Mouse (Mus musculus) hindbrain, postnatal 0 days (tissue): Measurements from ENCODE around the gene Pagr1a. TPM values are rescaled to one million over a fixed set of nuclear protein-coding genes. Genes with fewer than 3 reads are reported as not detected.

ENCODE experiments used
- ATAC-seq: fragments of 200-750 bp; cut with Nextera tagmentation; 2 replicates; pipeline ENCODE4 v1.8.0; 2017; ENCODE audit warnings: mild to moderate bottlenecking, moderate TSS enrichment, moderate library complexity
- DNase-seq: peaks from one replicate; pipeline ENCODE4 v3.0.0-alpha.2; 2015; ENCODE audit warnings: low spot score
- H3K27ac ChIP-seq: fragments of 300-500 bp; sonication (generic); 2 replicates; pipeline ENCODE4 v1.5.1; 2014; ENCODE audit warnings: mild to moderate bottlenecking
- H3K27me3 ChIP-seq: fragments of 300-500 bp; sonication (generic); 2 replicates; pipeline ENCODE4 v1.6.1; 2014; ENCODE audit warnings: low read length, mixed read lengths; ENCODE audit not compliant: insufficient read depth
- H3K36me3 ChIP-seq: fragments of 300-500 bp; sonication (generic); 2 replicates; pipeline ENCODE4 v1.6.1; 2014; ENCODE audit warnings: low read length, mixed read lengths; ENCODE audit not compliant: insufficient read depth
- H3K4me1 ChIP-seq: fragments of 300-500 bp; sonication (generic); 2 replicates; pipeline ENCODE4 v1.6.1; 2014; ENCODE audit warnings: antibody characterized with exemption, low read length, mixed read lengths; ENCODE audit not compliant: insufficient read depth
- H3K4me2 ChIP-seq: fragments of 300-500 bp; sonication (generic); 2 replicates; pipeline ENCODE4 v1.6.1; 2014; ENCODE audit warnings: low read depth, mild to moderate bottlenecking, low read length, moderate library complexity, mixed read lengths
- H3K4me3 ChIP-seq: fragments of 300-500 bp; sonication (generic); 2 replicates; pipeline ENCODE4 v1.5.1; 2014; ENCODE audit warnings: low read length
- H3K9ac ChIP-seq: fragments of 300-500 bp; sonication (generic); replicated peaks from 2 replicates; pipeline ENCODE4 v1.6.1; 2014; ENCODE audit warnings: mild to moderate bottlenecking, low read length, moderate library complexity, mixed read lengths
- H3K9me3 ChIP-seq: fragments of 300-500 bp; sonication (generic); 2 replicates; pipeline ENCODE4 v1.6.1; 2016; ENCODE audit warnings: low read length, mixed read lengths
- CTCF ChIP-seq: IDR thresholded peaks from 2 replicates; pipeline ENCODE4 v1.5.1; 2016; ENCODE audit warnings: antibody characterized with exemption, control low read depth, low read depth
- WGBS: fragments of 180-500 bp; shearing (Covaris S2); extraction: QIAGEN DNeasy Blood & Tissue Kit; methylation state at CpG from one replicate; pipeline ENCODE4 v1.1.7; 2014; 5-methylcytosine and 5-hydroxymethylcytosine counted together
- polyA plus RNA-seq: library from polyadenylated mRNA; unstranded; fragments of >200 nt; fragmentation: Nextera tagmentation; extraction: Ambion mirVana; gene quantifications from 2 replicates; pipeline ENCODE4 v1.2.1, GENCODE M21; 2015
- total RNA-seq: library from RNA; depleted of rRNA; stranded (reverse); fragments of >200 nt; gene quantifications from 2 replicates; pipeline ENCODE4 v1.2.3, GENCODE M21; 2014

The Pagr1a gene
- total and polyA plus RNA-seq, 2 experiments from 2014 or later: 11.1 to 31.2 TPM

DNA sequence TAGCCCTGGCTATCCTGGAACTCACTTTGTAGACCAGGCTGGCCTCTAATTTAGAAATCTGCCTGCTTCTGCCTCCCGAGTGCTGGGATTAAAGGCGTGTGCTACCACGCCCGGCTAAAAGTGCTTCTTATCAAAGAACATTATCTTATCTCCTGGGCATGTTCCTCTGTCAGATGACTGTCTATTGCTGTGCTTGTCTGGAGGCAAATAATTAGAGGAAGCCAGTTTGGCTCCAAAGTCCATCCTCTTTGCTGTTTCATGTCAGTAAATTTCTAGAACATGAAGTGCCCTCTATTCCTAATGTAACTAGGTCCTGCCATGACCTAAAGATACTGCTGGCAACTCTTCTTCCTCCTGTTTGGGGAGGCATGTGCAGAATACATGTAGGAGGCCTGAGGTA, 35.1 kb downstream of the Pagr1a start:
- ATAC-seq (no peak), DNase-seq (no peak)
- Histone ChIP-seq H3K4me1 (peaks cover 5% of the 10 kb centered on the region; the same call in 1 of the 2 replicates), H3K36me3 (peaks cover 28% of the 10 kb centered on the region), H3K9ac (no peak overlapping the region), H3K9me3 (no peaks in the 10 kb centered on the region), H3K27ac (no peak overlapping the region), H3K4me2 (no peak overlapping the region), H3K4me3 (no peak overlapping the region), H3K27me3 (no peaks in the 10 kb centered on the region)
- 93% methylated on average over 4 of the region's 4 CpGs for WGBS
- no peak for TF ChIP-seq CTCF

DNA sequence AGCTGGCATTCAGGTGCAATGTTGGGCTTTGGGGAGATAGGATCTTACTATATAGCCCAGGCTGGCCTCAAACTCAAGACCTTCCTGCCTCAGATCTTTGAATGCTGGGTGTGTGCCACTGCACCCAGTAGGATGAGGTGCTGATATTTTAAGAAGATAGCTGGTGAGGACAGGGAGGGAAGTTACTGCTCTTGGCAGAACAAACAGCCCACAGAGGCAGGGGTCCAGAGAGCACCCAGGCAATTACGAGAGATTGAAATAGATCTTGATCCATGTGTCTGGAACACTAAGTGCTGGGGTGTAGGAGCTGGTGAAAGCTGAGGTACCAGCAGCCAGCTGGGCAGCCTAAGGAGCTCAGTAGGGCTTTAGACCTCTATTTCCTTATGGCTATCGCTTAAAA, 35.6 kb downstream of the Pagr1a start:
- no peak for DNase-seq
- Histone ChIP-seq H3K4me3 (no peak overlapping the region), H3K27me3 (no peaks in the 10 kb centered on the region), H3K9me3 (no peaks in the 10 kb centered on the region), H3K9ac (no peak overlapping the region), H3K27ac (no peak overlapping the region), H3K36me3 (peaks cover 28% of the 10 kb centered on the region), H3K4me1 (peaks cover 7% of the 10 kb centered on the region; the same call in 1 of the 2 replicates), H3K4me2 (no peak overlapping the region)
- ATAC-seq: no peak
- TF ChIP-seq CTCF: no peak
- WGBS: 93% methylated on average over 2 of the region's 2 CpGs

DNA sequence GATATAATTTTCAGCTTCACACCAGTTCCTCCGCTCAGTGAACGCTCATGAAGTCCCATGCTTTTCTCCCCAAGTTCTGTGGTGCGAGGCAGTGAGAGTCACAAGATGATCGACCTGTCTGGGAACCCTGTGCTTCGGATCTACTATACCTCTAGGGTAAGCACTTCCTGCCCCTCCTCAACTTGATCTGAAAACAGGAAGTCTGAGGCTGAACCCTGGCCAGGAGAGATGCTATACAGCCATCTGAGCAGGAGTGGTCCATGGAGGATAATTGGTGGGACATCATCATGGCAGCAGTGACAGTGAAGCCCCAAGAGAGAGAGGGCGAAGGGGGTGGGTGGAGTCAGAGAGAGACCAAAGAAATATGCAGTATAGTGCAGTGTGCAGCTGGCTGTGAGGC, 38.3 kb downstream of the Pagr1a start:
- no peaks in the 10 kb centered on the region for H3K27me3 ChIP-seq
- TF ChIP-seq CTCF: no peak
- DNase-seq (no peak), ATAC-seq (no peak)
- no peak overlapping the region for H3K27ac ChIP-seq
- no peak overlapping the region for H3K4me2 ChIP-seq
- 92% methylated on average over 6 of the region's 6 CpGs for WGBS
- no peak overlapping the region for H3K9ac ChIP-seq
- no peak overlapping the region for H3K4me3 ChIP-seq
- H3K9me3 ChIP-seq: no peaks in the 10 kb centered on the region
- peaks cover 28% of the 10 kb centered on the region for H3K36me3 ChIP-seq
- peaks cover 7% of the 10 kb centered on the region; the same call in 1 of the 2 replicates for H3K4me1 ChIP-seq

DNA sequence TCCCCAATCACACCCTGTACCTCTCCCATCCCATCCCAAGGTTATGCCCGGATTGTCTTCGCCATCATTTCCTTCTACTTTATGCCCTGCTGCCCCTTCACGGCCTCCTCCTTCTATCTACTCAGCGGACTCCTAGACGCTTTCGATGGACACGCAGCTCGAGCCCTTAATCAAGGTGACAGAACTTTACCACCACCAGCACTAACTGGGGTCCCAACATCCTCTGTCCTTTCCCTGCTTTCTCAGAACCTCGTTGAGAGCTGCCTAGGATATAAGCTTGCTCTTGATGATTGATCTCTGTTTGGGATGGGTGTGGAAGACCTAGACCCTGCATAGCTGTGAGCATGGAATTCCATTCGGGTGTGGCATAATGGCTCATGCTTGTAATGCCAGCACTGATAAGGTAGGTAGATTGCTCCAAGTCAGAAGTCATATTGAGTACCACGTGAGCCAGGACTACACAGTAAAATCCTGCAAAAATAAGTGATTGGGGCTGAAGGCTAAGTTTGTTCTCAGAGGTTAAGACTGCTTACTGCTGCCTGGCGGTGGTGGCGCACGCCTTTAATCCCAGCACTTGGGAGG, 40.2 kb downstream of the Pagr1a start:
- Histone ChIP-seq H3K9me3 (no peaks in the 10 kb centered on the region), H3K4me2 (peak overlapping the region; percentile 88), H3K36me3 (peaks cover 34% of the 10 kb centered on the region), H3K4me3 (peak overlapping the region; percentile 79), H3K9ac (peak overlapping the region; percentile 86), H3K27me3 (no peaks in the 10 kb centered on the region), H3K27ac (peak overlapping the region; percentile 98), H3K4me1 (peaks cover 7% of the 10 kb centered on the region; the same call in 1 of the 2 replicates)
- DNase-seq: no peak
- no peak for ATAC-seq
- 28% methylated on average over 14 of the region's 14 CpGs for WGBS
- no peak for TF ChIP-seq CTCF

DNA sequence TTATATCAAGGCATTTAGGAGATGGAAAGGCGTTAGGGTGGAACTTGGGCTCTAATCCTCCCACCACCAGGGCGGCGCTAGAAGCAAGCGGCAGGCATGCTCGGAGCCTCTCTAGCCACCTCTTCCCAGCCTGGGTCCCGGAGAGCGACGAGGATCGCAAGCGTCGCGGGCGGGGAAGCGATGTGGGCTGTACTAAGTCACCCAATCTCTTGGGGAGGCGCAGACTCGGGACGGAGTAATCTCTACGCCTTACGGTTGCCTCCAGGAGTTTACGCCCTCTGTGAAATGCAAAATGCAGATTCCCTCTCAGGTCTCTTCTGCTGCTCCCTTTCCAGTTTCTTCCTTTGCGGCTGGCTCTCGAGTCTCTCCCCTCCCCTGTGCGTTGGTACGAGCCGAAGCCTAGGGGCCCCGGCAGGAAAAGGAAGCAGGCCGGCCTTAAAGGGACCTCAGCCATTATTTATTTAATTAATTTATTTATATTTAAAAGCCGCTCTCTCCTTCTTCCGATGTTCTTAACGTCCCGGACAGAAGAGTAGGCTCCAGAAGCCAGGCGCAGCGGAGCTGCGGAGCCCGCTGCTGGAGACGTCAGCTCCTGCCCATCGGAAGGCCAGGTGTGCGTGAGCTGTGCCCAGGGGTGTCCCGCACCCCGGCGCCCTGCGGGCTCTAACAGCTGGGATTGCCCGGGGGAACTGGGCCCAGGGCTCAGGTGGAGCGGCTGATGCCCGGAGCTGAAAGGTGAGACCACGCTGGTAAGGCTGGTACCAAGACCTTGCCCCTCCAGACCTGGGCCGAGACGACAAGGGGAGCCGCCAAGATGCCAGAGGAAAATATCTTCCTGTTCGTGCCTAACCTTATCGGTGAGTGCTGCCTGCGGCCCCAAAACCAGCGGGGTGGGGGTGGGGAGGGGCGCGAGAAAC, 40.9 kb downstream of the Pagr1a start, which contains the start of gene Cdiptos:
Cdiptos (minus strand) TSS at position 149 of the 917 bp plus-strand sequence.
- peak; percentile 95 for ATAC-seq
- peak within 1 kb of the TSS; percentile 86 for H3K9ac ChIP-seq
- peaks cover 35% of the 10 kb centered on the region for H3K36me3 ChIP-seq
- peak within 1 kb of the TSS; percentile 79 for H3K4me3 ChIP-seq
- peak; percentile 98 for DNase-seq
- H3K27me3 ChIP-seq: no peaks in the 10 kb centered on the region
- H3K9me3 ChIP-seq: no peaks in the 10 kb centered on the region
- peak; percentile 99 for TF ChIP-seq CTCF
- H3K27ac ChIP-seq: peak within 1 kb of the TSS; percentile 98
- H3K4me1 ChIP-seq: peaks cover 7% of the 10 kb centered on the region; the same call in 1 of the 2 replicates
- peak within 1 kb of the TSS; percentile 88 for H3K4me2 ChIP-seq
- 0% methylated on average over 55 of the region's 55 CpGs for WGBS

DNA sequence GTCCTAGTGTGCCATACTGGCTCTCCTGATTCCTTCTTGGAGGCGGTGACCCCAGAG, 41.4 kb downstream of the Pagr1a start, which contains the start of gene Cdipt:
Cdipt (plus strand) TSS at position 22 of the 57 bp plus-strand sequence.
- Histone ChIP-seq H3K27ac (peak within 1 kb of the TSS; percentile 98), H3K36me3 (peaks cover 40% of the 10 kb centered on the region), H3K4me3 (peak within 1 kb of the TSS; percentile 79), H3K9ac (peak within 1 kb of the TSS; percentile 86), H3K4me1 (peaks cover 7% of the 10 kb centered on the region; the same call in 1 of the 2 replicates), H3K9me3 (no peaks in the 10 kb centered on the region), H3K4me2 (peak within 1 kb of the TSS; percentile 88), H3K27me3 (no peaks in the 10 kb centered on the region)
- ATAC-seq (no peak), DNase-seq (no peak)
- TF ChIP-seq CTCF: no peak
- WGBS: 0% methylated on average over 1 of the region's 1 CpGs

DNA sequence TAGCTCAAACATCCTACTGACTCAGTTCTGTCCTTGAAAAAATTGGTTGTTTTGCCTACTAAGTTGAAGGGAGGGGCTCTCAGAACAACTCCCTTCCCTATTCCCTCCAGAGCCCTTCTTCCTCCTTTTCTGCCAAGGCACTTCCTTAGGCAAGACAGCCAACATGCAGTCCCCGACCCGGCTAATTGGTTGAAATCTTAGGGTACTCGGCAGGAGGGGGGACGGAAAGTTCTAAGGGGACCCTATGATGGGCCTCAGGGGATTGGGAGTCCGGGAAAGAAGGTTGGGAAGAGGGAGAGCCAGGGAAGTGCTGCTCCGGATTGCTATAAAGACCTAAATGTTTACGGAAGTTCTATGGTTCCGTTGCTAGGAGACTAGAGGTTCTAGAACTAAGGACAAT, 41.7 kb downstream of the Pagr1a start:
- Histone ChIP-seq H3K9ac (no peak overlapping the region), H3K9me3 (no peaks in the 10 kb centered on the region), H3K27me3 (no peaks in the 10 kb centered on the region), H3K4me3 (peak overlapping the region; percentile 79), H3K4me2 (peak overlapping the region; percentile 88), H3K27ac (peak overlapping the region; percentile 98; the same call in 1 of the 2 replicates), H3K4me1 (peaks cover 7% of the 10 kb centered on the region; the same call in 1 of the 2 replicates), H3K36me3 (peaks cover 41% of the 10 kb centered on the region)
- ATAC-seq: no peak; the same call in 1 of the 2 replicates
- no peak for TF ChIP-seq CTCF
- 10% methylated on average over 8 of the region's 8 CpGs for WGBS
- no peak for DNase-seq
